Mouse (Mus musculus) natural killer cell, adult 2 months (primary cell): Measurements from ENCODE around the gene Hypk.
A peak's percentile ranks its signal among the peaks of the same experiment; 100 is the strongest.

Experiments used
- DNase-seq, 2 experiments: peaks; one replicate each; pipeline ENCODE4 v3.0.0; 2022; ENCODE audit warnings: low spot score in 2 of 2

The Hypk gene

DNA sequence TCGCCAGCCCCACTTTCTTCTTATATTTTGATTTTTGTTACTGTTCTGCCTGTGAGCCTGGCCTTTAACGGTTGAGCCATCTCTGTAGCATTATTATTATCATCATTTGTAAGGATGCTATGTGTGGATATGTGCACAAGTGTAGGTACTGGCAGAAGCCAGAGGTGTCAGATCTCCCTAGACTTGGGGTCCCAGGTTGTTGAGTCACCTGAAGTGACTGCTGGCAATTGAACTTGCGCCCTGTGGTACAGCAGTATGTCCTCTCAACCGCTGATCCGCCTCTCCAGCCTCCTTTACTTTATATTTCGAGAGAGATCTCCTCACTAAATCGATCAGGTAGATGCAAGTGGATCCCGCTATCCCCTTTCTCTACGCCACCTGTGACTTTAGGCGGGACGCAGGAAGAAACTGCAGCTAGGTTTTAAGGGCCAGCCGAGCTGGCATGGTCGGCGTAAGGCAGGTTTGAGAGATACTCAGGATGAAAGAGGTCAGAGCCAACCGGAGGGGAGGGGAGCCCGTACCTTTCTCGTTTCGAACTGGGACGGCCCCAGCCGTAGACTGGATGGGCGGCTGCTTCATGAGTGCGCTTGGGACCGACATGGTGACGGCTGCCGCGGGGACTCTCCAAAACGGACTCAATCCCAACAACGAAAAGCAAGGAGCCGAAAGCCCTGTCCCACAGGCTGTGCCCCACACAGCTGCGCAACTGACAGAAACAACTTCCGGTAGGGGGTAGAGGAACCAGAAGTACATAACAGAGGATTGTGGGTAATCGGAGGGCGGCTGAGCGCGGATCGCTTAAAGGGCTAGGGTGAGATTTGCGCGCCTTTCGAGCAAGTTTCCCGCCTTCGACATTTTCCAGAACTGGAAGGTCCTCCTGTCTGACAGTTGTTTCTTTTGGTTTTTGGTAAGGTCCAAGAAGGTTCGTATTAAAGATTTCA is 53.1 kb downstream of the Hypk start, which contains the start of the genes Mfap1a and Wdr76:
Gene Mfap1a (minus strand): TSS at position 724 of the 941 bp plus-strand sequence.
Gene Wdr76 (plus strand): TSS at position 782 of the 941 bp plus-strand sequence.
- DNase-seq, result peak; percentile 77 to 79

DNA sequence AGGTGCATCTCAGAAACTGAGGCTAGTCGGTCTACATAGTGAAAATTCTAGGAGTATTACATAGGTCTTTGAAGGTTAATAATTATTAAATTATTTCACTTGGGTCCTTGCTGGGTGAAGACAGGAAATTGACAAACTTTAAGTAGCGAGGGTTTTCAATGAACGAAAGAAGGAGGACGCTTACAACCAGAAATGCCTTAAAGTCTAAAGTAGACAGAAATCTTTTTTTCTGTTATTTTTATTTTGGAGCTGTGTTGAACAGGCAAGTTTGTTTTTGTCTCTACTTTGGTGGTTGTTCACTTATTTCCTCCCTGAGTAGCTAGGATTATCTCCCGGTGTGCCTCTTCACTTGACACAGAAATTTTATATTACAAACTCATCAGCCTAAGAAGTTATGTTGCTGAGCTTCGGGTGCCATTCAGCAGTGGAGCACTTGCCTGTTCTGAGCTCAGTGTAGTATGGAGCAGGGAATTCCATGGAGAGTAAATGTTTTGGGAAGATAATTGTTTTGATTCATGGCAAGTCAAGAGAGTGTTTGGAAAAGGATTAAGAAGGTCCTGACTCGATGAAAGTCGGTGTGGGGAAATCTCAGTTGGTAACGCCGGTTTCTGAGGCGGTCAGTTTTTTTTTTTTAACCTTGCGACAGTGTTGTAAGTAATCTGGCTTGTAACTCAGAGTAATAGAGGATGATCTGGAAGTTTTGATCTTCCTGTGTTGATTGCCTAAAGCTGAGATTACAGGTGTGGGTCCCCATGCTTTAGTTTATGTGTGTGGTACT is 54.3 kb downstream of the Hypk start:
- DNase-seq, result no peak

GRCm38 (mm10) chr2:121507951-121508330 is 54.9 kb downstream of the Hypk start:
- no peak for DNase-seq
